Mouse (Mus musculus) embryonic fibroblast, embryonic 13.5 days (primary cell): ENCODE data around the gene Gm49333. TPM values are rescaled to one million over a fixed set of nuclear protein-coding genes. Genes with fewer than 3 reads are reported as not detected.

ENCODE experiments used
- H3K27ac ChIP-seq: 2 replicates; pipeline ENCODE4 v1.5.1; 2012; ENCODE audit warnings: low read length, control low read depth, inconsistent platforms; ENCODE audit not compliant: insufficient read depth
- H3K4me1 ChIP-seq: 2 replicates; pipeline ENCODE4 v1.6.1; 2011; ENCODE audit warnings: low read length; ENCODE audit not compliant: control insufficient read depth, insufficient read depth
- H3K4me3 ChIP-seq: 2 replicates; pipeline ENCODE4 v1.5.1; 2011; ENCODE audit warnings: mild to moderate bottlenecking, control low read depth, low read length; ENCODE audit not compliant: insufficient read depth
- CTCF ChIP-seq: IDR thresholded peaks from 2 replicates; pipeline ENCODE4 v1.5.1; 2011; ENCODE audit warnings: mild to moderate bottlenecking, control low read depth, low read length, moderate library complexity, borderline replicate concordance; ENCODE audit not compliant: insufficient read depth
- POLR2A ChIP-seq: IDR thresholded peaks from 2 replicates; pipeline ENCODE4 v1.6.1; 2011; ENCODE audit warnings: low read depth, mild to moderate bottlenecking, control low read depth, low read length, moderate library complexity
- polyA plus RNA-seq: library from polyadenylated mRNA; stranded (reverse); fragments of >200 nt; gene quantifications from 2 replicates; pipeline ENCODE4 v1.2.4, GENCODE M21; 2011; ENCODE audit warnings: low read depth; ENCODE audit not compliant: missing spikeins, insufficient read length

The Gm49333 gene
- polyA plus RNA-seq, 1 experiment: not detected

DNA sequence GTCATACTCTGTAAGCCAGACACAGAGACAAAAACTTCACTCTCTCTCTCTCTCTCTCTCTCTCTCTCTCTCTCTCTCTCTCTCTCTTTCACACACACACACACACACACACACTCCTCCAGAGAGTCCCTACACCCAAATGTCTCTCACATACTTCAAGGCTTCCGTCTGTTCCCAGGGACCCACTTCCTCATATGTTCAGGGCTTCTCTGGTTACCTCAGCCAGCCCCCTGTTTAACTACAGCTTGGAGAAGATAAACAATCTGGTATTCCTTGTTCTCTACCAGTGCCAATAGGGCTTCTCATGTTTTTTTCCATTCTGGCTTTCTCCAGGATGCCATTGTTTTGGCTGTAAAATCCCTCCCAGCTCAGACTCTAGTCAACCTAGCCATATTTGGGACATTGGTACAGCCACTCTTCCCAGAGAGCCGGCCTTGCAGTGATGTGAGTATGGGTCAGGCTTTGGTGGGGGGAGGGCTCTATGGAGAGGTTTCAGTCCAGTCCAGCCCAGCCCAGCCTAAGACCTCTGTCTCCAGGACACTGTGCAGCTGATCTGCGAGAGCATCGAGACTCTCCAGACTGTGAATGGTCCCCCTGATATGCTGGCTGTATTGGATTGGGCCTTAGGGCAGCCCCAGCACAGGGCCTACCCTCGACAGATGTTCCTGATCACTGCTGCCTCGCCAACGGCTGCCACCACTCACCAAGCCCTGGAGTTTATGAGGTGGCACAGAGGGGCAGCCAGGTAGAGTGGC lies 14.5 kb upstream of the Gm49333 start:
- Histone ChIP-seq H3K4me1 (no peaks in the 10 kb centered on the region), H3K27ac (no peak overlapping the region), H3K4me3 (no peak overlapping the region)
- TF ChIP-seq CTCF: no peak
- TF ChIP-seq POLR2A: no peak

GRCm38 (mm10) chr16:20600511-20600910 lies 10.9 kb upstream of the Gm49333 start:
- TF ChIP-seq POLR2A: no peak
- no peak for TF ChIP-seq CTCF
- H3K4me3 ChIP-seq: no peak overlapping the region
- no peak overlapping the region for H3K27ac ChIP-seq
- no peaks in the 10 kb centered on the region for H3K4me1 ChIP-seq

GRCm38 (mm10) chr16:20604705-20605104 lies 6.7 kb upstream of the Gm49333 start:
- TF ChIP-seq CTCF (no peak), POLR2A (no peak)
- Histone ChIP-seq H3K27ac (no peak overlapping the region), H3K4me1 (no peaks in the 10 kb centered on the region; the same call in 1 of the 2 replicates), H3K4me3 (no peak overlapping the region)

DNA sequence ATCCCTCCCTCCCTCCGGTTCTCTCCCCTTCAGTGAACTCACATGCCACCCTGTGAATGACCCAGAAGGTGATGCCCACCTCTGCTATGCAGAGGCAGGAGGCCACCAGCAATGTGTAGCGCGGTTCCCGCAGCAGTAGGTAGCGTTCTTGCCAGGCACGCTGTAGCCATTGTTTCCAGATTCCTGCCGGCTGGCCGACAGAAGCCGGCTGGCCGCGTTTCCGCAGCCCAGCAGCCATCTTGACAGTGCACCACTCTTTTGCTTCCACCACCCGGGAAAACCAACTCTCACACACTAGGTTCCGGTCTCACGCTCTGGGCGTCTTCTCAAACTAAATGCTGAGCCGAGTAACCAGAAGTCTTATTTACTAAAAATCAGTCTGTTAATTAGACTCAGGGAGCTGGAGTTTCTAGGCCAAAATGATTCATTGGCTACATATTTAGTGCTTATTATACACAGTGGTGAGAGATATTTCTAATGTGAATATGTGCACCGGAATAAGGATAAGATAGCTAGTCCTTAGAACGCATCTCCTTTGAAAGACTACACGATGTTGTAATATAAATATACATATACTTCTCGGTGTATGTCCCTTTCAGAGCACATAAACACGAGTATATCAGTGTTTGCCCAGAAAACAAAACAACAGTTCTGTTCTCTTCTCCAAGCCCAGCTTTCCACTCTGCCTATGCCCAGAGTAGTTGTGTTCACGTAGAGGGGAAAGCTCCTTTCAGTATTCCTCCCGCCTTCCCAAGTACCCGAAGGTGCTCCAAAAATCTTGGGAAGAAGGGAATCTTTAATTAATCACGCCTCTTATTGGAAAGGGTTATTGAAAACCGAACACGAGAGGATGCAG lies 681 bp upstream of the Gm49333 start:
- peak overlapping the region; percentile 98 for H3K4me3 ChIP-seq
- TF ChIP-seq CTCF (no peak), POLR2A (peak; percentile 99)
- peaks cover 2% of the 10 kb centered on the region; the same call in 1 of the 2 replicates for H3K4me1 ChIP-seq
- peak overlapping the region; percentile 74 for H3K27ac ChIP-seq

- Histone ChIP-seq H3K4me1 (0 out of 2 replicates have a peak, but pooled peaks cover 9% of the 10 kb centered on the region), H3K27ac (no peak overlapping the region), H3K4me3 (peak overlapping the region; percentile 40)
- TF ChIP-seq POLR2A (no peak), CTCF (no peak)
Measured at GRCm38 (mm10) chr16:20619541-20620398, 8.4 kb downstream of the Gm49333 start.

DNA sequence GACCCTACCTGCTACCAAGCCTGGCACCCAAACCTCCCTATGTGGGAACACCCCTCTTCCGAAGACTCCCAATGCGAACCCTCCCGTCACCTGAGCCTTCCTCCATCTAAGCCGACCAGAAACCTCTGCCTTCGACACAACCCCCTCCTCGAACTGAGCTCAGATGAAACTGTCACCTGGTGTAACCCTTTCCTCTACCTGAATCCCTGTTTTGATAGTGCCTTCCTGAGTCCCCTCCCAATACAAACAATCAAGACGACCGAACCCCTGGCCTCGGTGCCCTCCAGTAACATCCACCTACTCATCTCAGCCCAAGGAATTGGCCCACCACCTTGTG lies 9.0 kb downstream of the Gm49333 start:
- peak overlapping the region; percentile 40 for H3K4me3 ChIP-seq

GRCm38 (mm10) chr16:20620751-20621190 lies 9.4 kb downstream of the Gm49333 start:
- no peak for TF ChIP-seq POLR2A
- TF ChIP-seq CTCF: no peak
- Histone ChIP-seq H3K4me1 (0 out of 2 replicates have a peak, but pooled peaks cover 9% of the 10 kb centered on the region), H3K27ac (0 out of 2 replicates have a peak overlapping the region, but pooled peaks have one; percentile 19), H3K4me3 (peak overlapping the region; percentile 40)

More for the DNA sequence above, 9.0 kb downstream of the Gm49333 start:
- Histone ChIP-seq H3K4me1 (0 out of 2 replicates have a peak, but pooled peaks cover 9% of the 10 kb centered on the region), H3K27ac (no peak overlapping the region)
- TF ChIP-seq POLR2A: no peak
- no peak for TF ChIP-seq CTCF

DNA sequence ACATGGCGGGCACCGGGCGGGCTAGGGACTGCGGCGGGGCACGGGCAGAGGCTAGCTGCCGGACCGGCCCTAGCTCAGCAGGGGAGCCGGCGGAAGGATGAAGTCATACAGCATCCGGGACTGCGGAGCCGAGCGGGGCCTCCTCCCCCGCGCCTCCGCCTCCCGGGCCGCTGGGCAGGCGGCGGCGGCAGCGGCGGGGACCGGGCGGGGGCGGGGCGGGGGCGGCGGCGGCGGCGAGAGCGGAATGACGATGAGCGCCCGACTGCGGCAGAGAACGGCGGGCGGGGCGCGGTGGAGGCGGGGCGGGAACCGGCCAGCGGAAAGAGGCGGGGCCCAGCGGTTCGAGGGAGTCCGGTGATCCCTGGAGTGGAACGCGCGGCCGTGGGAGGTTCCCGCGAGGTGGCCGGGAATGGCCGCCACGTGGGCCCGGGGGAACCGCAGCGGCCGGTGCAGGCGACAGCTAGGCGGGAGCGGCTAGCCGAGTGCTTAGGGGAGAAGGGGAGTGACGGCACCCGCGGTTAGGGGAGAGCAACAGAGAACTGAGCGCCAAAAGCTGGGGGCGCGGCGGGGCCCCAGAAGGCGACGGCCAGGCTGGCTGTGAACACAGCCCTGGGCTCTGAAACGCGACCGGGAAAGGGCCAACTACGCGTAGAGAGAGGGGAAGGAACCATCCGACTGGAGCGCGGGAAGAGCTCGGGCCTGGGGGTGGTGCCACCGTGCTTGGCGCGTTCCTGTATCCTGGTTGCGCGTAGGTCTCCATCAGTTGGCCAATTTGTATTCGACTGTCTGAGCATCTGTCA lies 10.0 kb downstream of the Gm49333 start, which contains the start of gene Camk2n2:
Gene Camk2n2, minus strand, starts transcription at position 97 of the 800 bp plus-strand sequence.
- TF ChIP-seq CTCF: no peak
- peak; percentile 41 for TF ChIP-seq POLR2A
- Histone ChIP-seq H3K27ac (peak within 1 kb of the TSS; percentile 63), H3K4me3 (peak within 1 kb of the TSS; percentile 60), H3K4me1 (0 out of 2 replicates have a peak, but pooled peaks cover 9% of the 10 kb centered on the region)
